Mouse (Mus musculus) layer of hippocampus, adult 18-20 months (tissue): ENCODE measurements around the gene Inppl1. TPM values are rescaled to one million over a fixed set of nuclear protein-coding genes. Genes with fewer than 3 reads are reported as not detected.

Experiments
- DNase-seq, 2 experiments: peaks; one replicate each; pipeline ENCODE4 v3.0.0; 2022; ENCODE audit warnings: low spot score in 2 of 2
- microRNA-seq, 2 experiments: library from miRNA; unstranded; fragments of <30 nt; microRNA quantifications; one replicate each; pipeline ENCODE4 v1.2.0; 2021
- total RNA-seq, 2 experiments: library from RNA; stranded (reverse); gene quantifications; 2 replicates each; pipeline ENCODE4 v1.2.3; 2021

Gene Inppl1
- total RNA-seq, 2 experiments from 2014 or later = 23.0 to 31.1 TPM

DNA sequence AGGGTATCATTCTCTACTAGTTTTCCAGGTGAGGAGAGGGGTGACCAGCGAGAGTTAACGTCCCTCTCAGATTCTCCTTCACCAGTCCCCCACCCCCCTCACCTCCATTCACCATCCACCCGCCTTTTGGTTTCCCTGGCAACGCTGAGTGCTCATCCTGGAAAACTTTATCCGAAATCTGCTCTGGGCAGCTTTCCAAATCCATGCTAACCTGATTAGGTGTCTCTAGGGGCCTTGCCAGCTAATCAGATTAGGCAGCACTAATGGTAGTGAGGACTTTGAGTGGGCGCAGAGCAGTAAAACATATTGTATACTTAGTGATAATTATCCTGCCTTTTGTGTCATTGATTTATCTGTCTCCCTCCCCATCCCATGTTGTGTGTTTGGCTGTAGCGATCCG, 65.3 kb downstream of the Inppl1 start:
- DNase-seq = peak; percentile 36 to 73

Small RNA genes within 50 kb of the gene (microRNA-seq; reads per million reads assigned to microRNA genes)
- 0 reads per million in 2 experiments for gene Gm22655

Other genes with a start within 250 kb of the Inppl1 start
- gene Clpb, start 174.6 kb downstream of the Inppl1 start, total RNA-seq = 10 to 100 TPM; 59.2 to 60.1 TPM
- gene Phox2a, start 19.9 kb downstream of the Inppl1 start, total RNA-seq = not detected
- gene Folr2, start 19.0 kb upstream of the Inppl1 start, total RNA-seq = under 1 TPM in 1 of 2 experiments, not detected in 1; 0.40 TPM
- 10 to 100 TPM; 30.5 to 34.9 TPM for gene Anapc15, start 25.5 kb upstream of the Inppl1 start, total RNA-seq
- 1 to 10 TPM in 1 of 2 experiments, under 1 TPM in 1; 0.76 to 3.0 TPM for gene Folr1, start 32.6 kb upstream of the Inppl1 start, total RNA-seq
- gene Lamtor1, start 67.7 kb upstream of the Inppl1 start, total RNA-seq = 10 to 100 TPM; 90.2 to 96.3 TPM
- gene Tomt, start 68.1 kb upstream of the Inppl1 start, total RNA-seq = not detected
- gene Lrrc51, start 95.7 kb upstream of the Inppl1 start, total RNA-seq = 1 to 10 TPM; 4.9 to 7.9 TPM
- gene Numa1, start 95.9 kb upstream of the Inppl1 start, total RNA-seq = 100 to 1,000 TPM; 108 to 119 TPM
- 1 to 10 TPM; 5.6 to 6.1 TPM for gene Il18bp, start 180.5 kb upstream of the Inppl1 start, total RNA-seq
- gene Rnf121, start 227.2 kb upstream of the Inppl1 start, total RNA-seq = 10 to 100 TPM; 36.5 to 40.4 TPM
- 10 to 100 TPM; 22.4 to 27.0 TPM for gene Xndc1, start 227.3 kb upstream of the Inppl1 start, total RNA-seq
- 1 to 10 TPM; 2.0 to 3.3 TPM for gene Xntrpc, start 227.5 kb upstream of the Inppl1 start, total RNA-seq
- gene Trpc2, start 244.9 kb upstream of the Inppl1 start, total RNA-seq = 1 to 10 TPM in 1 of 2 experiments, not detected in 1; 1.9 TPM